Mouse (Mus musculus) hindbrain, embryonic 10.5 days (tissue): ENCODE results near the gene Ripor2. TPM values are rescaled to one million over a fixed set of nuclear protein-coding genes. Genes with fewer than 3 reads are reported as not detected.

ENCODE experiments used
- DNase-seq: peaks from one replicate; pipeline ENCODE4 v3.0.0-alpha.2; 2017; ENCODE audit warnings: low spot score
- H3K27ac ChIP-seq: fragments of 300-500 bp; sonication (generic); 2 replicates; pipeline ENCODE4 v1.5.1; 2016; ENCODE audit warnings: mild to moderate bottlenecking, moderate library complexity
- H3K27me3 ChIP-seq: fragments of 300-500 bp; sonication (generic); 2 replicates; pipeline ENCODE4 v1.6.1; 2016; ENCODE audit warnings: mild to moderate bottlenecking; ENCODE audit not compliant: poor library complexity, insufficient read depth, severe bottlenecking
- H3K36me3 ChIP-seq: fragments of 300-500 bp; sonication (generic); 2 replicates; pipeline ENCODE4 v1.6.1; 2016; ENCODE audit warnings: mild to moderate bottlenecking, moderate library complexity
- H3K4me1 ChIP-seq: fragments of 300-500 bp; sonication (generic); replicated peaks from 2 replicates; pipeline ENCODE4 v1.6.1; 2016; ENCODE audit warnings: mild to moderate bottlenecking
- H3K4me3 ChIP-seq: fragments of 300-500 bp; sonication (generic); 2 replicates; pipeline ENCODE4 v1.5.1; 2016; ENCODE audit warnings: mild to moderate bottlenecking, moderate library complexity
- H3K9me3 ChIP-seq: fragments of 300-500 bp; sonication (generic); 2 replicates; pipeline ENCODE4 v1.6.1; 2016; ENCODE audit warnings: mild to moderate bottlenecking, moderate library complexity
- WGBS: fragments of 180-500 bp; shearing (Covaris S2); methylation state at CpG from one replicate; pipeline ENCODE4 v1.1.7; 2016; 5-methylcytosine and 5-hydroxymethylcytosine counted together
- polyA plus RNA-seq: library from polyadenylated mRNA; unstranded; fragments of >200 nt; fragmentation: Nextera tagmentation; extraction: Ambion mirVana; gene quantifications from 2 replicates; pipeline ENCODE4 v1.2.1, GENCODE M21; 2016

Ripor2 gene
- polyA plus RNA-seq, 1 experiment from 2014 or later, result 6.4 TPM

- WGBS, result 45% methylated on average over 6 of the region's 6 CpGs
- Histone ChIP-seq H3K9me3 (no peaks in the 10 kb centered on the region), H3K27ac (peak overlapping the region; percentile 73), H3K36me3 (no peaks in the 10 kb centered on the region), H3K4me1 (peaks cover 35% of the 10 kb centered on the region), H3K27me3 (no peaks in the 10 kb centered on the region; the same call in 1 of the 2 replicates), H3K4me3 (no peak overlapping the region)
- DNase-seq, result no peak
Observed at GRCm38 (mm10) chr13:24629073-24629621, 47.2 kb downstream of the Ripor2 start.

GRCm38 (mm10) chr13:24630364-24630763 is 48.4 kb downstream of the Ripor2 start:
- H3K27ac ChIP-seq, result peak overlapping the region; percentile 41; the same call in 1 of the 2 replicates
- H3K27me3 ChIP-seq, result peaks cover 7% of the 10 kb centered on the region; the same call in 1 of the 2 replicates
- peaks cover 28% of the 10 kb centered on the region for H3K4me1 ChIP-seq
- no peak overlapping the region for H3K4me3 ChIP-seq
- DNase-seq, result no peak
- 62% methylated on average over 4 of the region's 4 CpGs for WGBS
- H3K9me3 ChIP-seq, result no peaks in the 10 kb centered on the region
- no peaks in the 10 kb centered on the region for H3K36me3 ChIP-seq

DNA sequence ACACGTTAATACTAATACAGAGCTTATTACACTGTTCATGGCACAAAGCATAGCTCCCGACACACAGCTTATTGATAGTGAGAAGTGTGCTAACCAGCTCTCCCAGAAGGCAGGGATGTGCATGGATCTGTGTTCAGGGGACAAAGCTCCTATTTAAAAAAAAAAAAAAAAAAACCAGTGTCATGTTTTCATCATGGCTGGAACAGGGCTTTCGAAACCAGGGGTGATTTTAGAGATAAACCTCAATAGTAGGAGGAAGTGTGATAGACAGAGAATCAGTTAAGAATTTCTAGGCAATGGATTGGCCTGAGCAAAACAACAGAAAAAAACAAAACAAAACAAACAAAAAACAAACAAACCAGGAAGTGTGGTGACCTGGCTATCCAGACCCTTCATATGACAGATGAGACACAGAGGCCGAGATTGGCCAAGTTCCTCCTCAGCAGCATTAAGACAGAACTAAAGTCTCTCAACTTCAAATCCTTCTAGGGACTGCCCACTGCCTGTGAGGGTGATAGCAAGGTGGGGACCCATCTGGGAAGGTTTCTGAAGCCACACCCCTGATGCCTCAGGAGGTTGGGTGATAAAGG is 51.1 kb downstream of the Ripor2 start:
- Histone ChIP-seq H3K9me3 (no peaks in the 10 kb centered on the region), H3K27me3 (peaks cover 34% of the 10 kb centered on the region), H3K4me1 (peaks cover 33% of the 10 kb centered on the region), H3K4me3 (no peak overlapping the region), H3K36me3 (no peaks in the 10 kb centered on the region), H3K27ac (no peak overlapping the region)
- WGBS, result 67% methylated on average over 4 of the region's 4 CpGs
- no peak for DNase-seq

- peaks cover 37% of the 10 kb centered on the region for H3K4me1 ChIP-seq
- no peaks in the 10 kb centered on the region for H3K9me3 ChIP-seq
- peaks cover 48% of the 10 kb centered on the region for H3K27me3 ChIP-seq
- H3K36me3 ChIP-seq, result no peaks in the 10 kb centered on the region
- no peak overlapping the region for H3K27ac ChIP-seq
- no peak overlapping the region for H3K4me3 ChIP-seq
- no peak for DNase-seq
- 89% methylated on average over 13 of the region's 13 CpGs for WGBS
Observed at GRCm38 (mm10) chr13:24634346-24635120, 52.5 kb downstream of the Ripor2 start.

DNA sequence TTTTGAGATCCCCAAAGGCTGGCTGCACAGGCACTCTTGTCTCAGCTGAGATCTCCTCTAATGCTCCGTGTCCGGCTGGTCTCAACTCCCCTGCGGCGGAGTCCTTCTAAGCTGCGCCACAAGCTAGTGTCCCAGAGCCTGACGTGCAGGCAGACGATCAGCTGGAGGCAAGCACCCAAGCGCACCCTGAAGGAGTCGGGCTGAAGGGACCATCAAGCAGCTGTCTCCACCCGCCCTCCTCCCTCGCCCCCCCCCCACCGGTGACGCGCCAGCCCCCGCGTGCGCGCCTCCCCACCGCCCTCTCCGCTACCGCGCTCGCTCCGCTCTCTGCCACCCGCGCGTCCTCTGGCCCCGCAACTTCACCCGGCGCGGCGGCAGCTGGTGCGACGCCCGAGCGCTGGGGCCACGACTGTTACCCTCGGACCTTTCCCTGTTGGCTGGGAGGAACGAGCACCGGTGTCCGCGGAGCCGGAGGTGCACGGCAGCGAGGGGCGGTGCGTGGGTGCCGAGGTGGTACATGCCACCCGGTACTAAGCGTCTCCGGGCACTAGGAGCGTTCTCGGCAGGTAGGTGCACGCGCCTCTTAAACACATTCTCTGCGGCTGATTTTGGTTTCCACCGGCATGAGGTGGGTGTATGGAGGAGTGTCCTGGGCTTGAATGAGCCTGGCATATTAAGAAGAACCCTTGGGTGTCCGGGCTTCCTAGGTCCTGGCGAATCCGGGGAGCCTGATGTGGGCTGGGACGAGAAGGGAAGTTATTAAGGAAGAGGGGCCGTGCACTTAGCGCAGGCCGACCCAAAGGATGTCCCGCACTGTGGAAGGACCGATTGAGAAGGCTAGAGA is 56.6 kb downstream of the Ripor2 start:
- H3K36me3 ChIP-seq, result no peaks in the 10 kb centered on the region
- DNase-seq, result peak; percentile 60
- peaks cover 48% of the 10 kb centered on the region for H3K4me1 ChIP-seq
- WGBS, result under 1% methylated on average over 66 of the region's 66 CpGs
- H3K4me3 ChIP-seq, result peak overlapping the region; percentile 65
- peak overlapping the region; percentile 78 for H3K27ac ChIP-seq
- peaks cover 64% of the 10 kb centered on the region for H3K27me3 ChIP-seq
- H3K9me3 ChIP-seq, result no peaks in the 10 kb centered on the region

DNA sequence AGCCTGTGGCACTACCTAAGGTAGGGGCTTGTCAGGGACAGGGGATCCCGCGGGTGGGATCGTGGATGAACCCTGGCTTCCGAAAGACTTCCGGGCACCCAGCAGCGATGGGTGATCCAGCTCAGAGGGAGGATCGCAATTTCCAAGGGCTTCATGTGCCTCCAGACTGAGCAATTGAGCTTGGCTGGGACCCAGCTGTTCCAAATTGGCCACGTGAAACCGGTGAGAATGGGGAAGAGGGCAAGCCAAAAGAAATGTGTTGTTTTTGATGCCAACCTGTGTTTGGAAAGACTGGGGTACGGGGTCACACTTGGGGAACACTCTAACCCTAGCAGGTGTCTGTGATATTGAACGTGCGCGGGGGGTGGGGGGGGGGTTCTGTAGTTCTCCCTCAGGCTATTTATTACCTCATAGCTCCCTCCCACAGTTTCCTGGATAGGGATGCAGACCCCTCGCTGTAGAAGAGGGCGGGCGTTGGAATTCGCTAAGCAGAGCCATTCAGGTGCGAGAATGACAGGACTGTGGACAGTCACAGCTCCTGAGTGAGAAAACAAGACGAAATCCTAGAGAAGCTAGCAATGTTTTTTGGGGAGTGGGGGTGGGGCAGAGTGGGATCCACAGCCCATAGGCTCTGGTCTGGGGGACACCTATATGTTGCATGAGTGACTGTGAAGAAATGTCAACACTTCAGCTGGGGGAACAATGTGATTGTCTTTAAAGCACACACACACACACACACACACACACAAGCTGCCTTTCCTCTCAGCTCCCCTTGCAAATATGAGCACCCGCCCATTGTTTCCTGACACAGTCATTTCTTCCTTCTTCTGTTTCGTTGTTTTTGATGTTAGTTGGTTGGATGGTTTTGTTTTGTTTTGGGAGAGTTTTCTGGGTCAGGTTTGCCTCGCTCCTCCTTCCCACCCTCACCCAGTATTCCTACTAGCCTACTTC is 57.5 kb downstream of the Ripor2 start:
- 16% methylated on average over 22 of the region's 22 CpGs for WGBS
- Histone ChIP-seq H3K4me1 (peaks cover 56% of the 10 kb centered on the region), H3K27ac (peak overlapping the region; percentile 78), H3K27me3 (peaks cover 64% of the 10 kb centered on the region), H3K36me3 (no peaks in the 10 kb centered on the region), H3K9me3 (no peaks in the 10 kb centered on the region), H3K4me3 (peak overlapping the region; percentile 65)
- DNase-seq, result no peak

GRCm38 (mm10) chr13:24640166-24640560 is 58.2 kb downstream of the Ripor2 start:
- peaks cover 59% of the 10 kb centered on the region for H3K27me3 ChIP-seq
- DNase-seq, result no peak
- peaks cover 56% of the 10 kb centered on the region for H3K4me1 ChIP-seq
- WGBS, result 56% methylated on average over 4 of the region's 4 CpGs
- no peaks in the 10 kb centered on the region for H3K36me3 ChIP-seq
- H3K9me3 ChIP-seq, result no peaks in the 10 kb centered on the region
- H3K27ac ChIP-seq, result 0 out of 2 replicates have a peak overlapping the region, but pooled peaks have one; percentile 78
- peak overlapping the region; percentile 65; the same call in 1 of the 2 replicates for H3K4me3 ChIP-seq

DNA sequence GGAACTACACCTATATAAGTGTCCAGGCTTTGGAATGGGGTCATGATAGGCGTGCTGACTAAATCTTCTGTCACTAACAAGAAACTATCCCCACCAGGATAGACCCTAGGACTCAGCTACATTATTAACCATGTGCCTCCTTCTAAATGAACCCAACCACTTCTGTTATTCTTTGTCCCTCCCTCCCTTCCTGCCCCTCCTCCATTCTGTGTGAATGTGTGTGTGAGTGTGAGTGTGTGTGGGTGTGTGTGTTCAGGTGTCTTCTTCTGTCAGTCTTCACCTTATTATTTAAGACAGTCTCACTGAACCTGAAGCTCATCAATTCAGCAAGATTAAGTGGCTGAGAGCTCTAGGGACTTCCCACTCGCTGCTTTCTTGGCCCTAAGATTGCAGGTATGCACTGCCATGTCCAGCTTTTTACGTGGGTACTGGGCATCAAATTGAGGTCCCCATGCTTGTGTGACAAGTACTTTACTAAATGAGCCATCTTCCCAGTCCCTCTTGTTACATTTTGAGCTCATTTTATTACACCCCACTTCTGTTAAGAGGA is 58.9 kb downstream of the Ripor2 start:
- Histone ChIP-seq H3K4me3 (no peak overlapping the region), H3K4me1 (peaks cover 56% of the 10 kb centered on the region), H3K27ac (no peak overlapping the region), H3K9me3 (no peaks in the 10 kb centered on the region), H3K36me3 (no peaks in the 10 kb centered on the region), H3K27me3 (peaks cover 51% of the 10 kb centered on the region)
- no peak for DNase-seq
- WGBS, result 71% methylated on average over 3 of the region's 3 CpGs

- no peaks in the 10 kb centered on the region for H3K36me3 ChIP-seq
- peaks cover 43% of the 10 kb centered on the region for H3K27me3 ChIP-seq
- no peak for DNase-seq
- H3K4me1 ChIP-seq, result peaks cover 56% of the 10 kb centered on the region
- H3K27ac ChIP-seq, result peak overlapping the region; percentile 70; the same call in 1 of the 2 replicates
- no peak overlapping the region for H3K4me3 ChIP-seq
- 51% methylated on average over 7 of the region's 7 CpGs for WGBS
- H3K9me3 ChIP-seq, result no peaks in the 10 kb centered on the region
Observed at GRCm38 (mm10) chr13:24641491-24642430, 59.8 kb downstream of the Ripor2 start.

GRCm38 (mm10) chr13:24645146-24645545 is 63.2 kb downstream of the Ripor2 start:
- WGBS, result 86% methylated on average over 3 of the region's 3 CpGs
- no peaks in the 10 kb centered on the region for H3K36me3 ChIP-seq
- H3K9me3 ChIP-seq, result no peaks in the 10 kb centered on the region

DNA sequence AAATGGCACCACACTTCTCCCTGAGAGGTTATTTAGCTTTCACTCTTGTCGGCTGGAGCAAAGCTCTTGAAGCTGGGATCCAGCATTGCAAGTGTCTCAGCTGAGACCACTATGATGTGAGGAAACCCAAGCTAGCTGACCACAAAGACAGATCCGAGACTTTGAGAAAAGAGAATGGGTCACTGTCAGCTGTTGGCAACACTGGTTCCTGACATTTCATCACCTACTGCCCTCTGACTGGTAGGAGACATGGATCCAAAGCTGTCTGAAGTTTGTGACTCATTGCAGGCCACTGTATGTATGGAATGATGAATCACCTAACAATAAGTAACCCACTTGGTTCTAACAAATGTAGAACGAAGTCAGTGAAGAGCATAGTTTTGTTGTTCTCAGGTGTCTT is 64.3 kb downstream of the Ripor2 start:
- H3K36me3 ChIP-seq, result no peaks in the 10 kb centered on the region
- DNase-seq, result no peak
- H3K4me1 ChIP-seq, result peaks cover 23% of the 10 kb centered on the region
- H3K9me3 ChIP-seq, result no peaks in the 10 kb centered on the region
- 81% methylated on average over 3 of the region's 3 CpGs for WGBS
- no peak overlapping the region for H3K27ac ChIP-seq
- H3K4me3 ChIP-seq, result no peak overlapping the region
- no peaks in the 10 kb centered on the region for H3K27me3 ChIP-seq

More at GRCm38 (mm10) chr13:24645146-24645545, 63.2 kb downstream of the Ripor2 start:
- H3K27me3 ChIP-seq, result peaks cover 9% of the 10 kb centered on the region
- peaks cover 30% of the 10 kb centered on the region for H3K4me1 ChIP-seq
- H3K27ac ChIP-seq, result no peak overlapping the region
- DNase-seq, result no peak
- H3K4me3 ChIP-seq, result no peak overlapping the region
